ENCODE assay signal across 21 mouse cellular contexts in genomic region chr1:169418665-169419045, GRCm38 (mm10).
A peak's percentile ranks its signal among the peaks of the same experiment; 100 is the strongest.
DNase-seq lines count a peak whose midpoint lies in the region; ATAC-seq and TF ChIP-seq lines count a peak whose summit lies in the region.
"Had no signal": no experiment of that assay in that cellular context is flagged by ENCODE, and none has a peak within 500 bp of the region (broad histone marks: within the 10 kb centered on the region; RNA-seq: fewer than 3 reads in every experiment).

No protein-coding gene starts in this region.

- 84% methylated on average over 4 of the region's 4 CpGs for WGBS in limb, embryonic 10.5 days
- 75% methylated on average over 4 of the region's 4 CpGs for WGBS in stomach, embryonic 14.5 days

- ATAC-seq in stomach, embryonic 14.5 days (ENCODE audit: insufficient number of reproducible peaks, insufficient read depth, low FRiP score, low read depth), result 0 out of 2 replicates have a peak, but pooled peaks have one; percentile 42
- ATAC-seq: activated CD4-positive, CD25-positive, alpha-beta regulatory T cell, adult 4 months; CD4-positive, CD25-positive, alpha-beta regulatory T cell, adult 4 months; hindbrain, postnatal 0 days; liver, embryonic 12.5 days; Patski had no signal

- no peaks in the 10 kb centered on the region for H3K36me3 ChIP-seq in limb, embryonic 10.5 days
- H3K36me3 ChIP-seq in stomach, embryonic 14.5 days (ENCODE audit: control insufficient read depth, insufficient read depth, low read length), result no peaks in the 10 kb centered on the region
- H3K36me3 ChIP-seq: limb, embryonic 12.5 days; liver, embryonic 12.5 days had no signal

- intact Hi-C loops in left cerebral cortex, adult 2 months (cut with DNase I), result no loop called here
- intact Hi-C loops in left cerebral cortex, postnatal 36 days (cut with DNase I), result no loop called here

- no peaks in the 10 kb centered on the region for H3K27me3 ChIP-seq in limb, embryonic 10.5 days (ENCODE audit: low read depth, poor library complexity, severe bottlenecking)
- no peaks in the 10 kb centered on the region for H3K27me3 ChIP-seq in stomach, embryonic 14.5 days (ENCODE audit: control insufficient read depth, insufficient read depth, low read length)
- H3K27me3 ChIP-seq: liver, embryonic 12.5 days had no signal

- no peak overlapping the region for H3K9ac ChIP-seq in stomach, embryonic 14.5 days (replicated peaks; ENCODE audit: low read depth, low read length)
- H3K9ac ChIP-seq: limb, embryonic 12.5 days; liver, embryonic 12.5 days had no signal

- DNase-seq in heart, adult 11 months, result peak; percentile 1
- no peak for DNase-seq in heart, adult 18-20 months
- DNase-seq in limb, embryonic 10.5 days (ENCODE audit: low spot score), result no peak
- peak; percentile 37 for DNase-seq in lung, postnatal 25 days (ENCODE audit: low spot score)
- DNase-seq in left cerebral cortex, adult 2 months (ENCODE audit: extremely low spot score in 1 of 2, low spot score in 2 of 2), result no peak
- no peak for DNase-seq in left cerebral cortex, postnatal 36 days (ENCODE audit: low spot score in 2 of 2)
- DNase-seq: cerebellum, adult 11 months; cerebellum, postnatal 10 days; gastrocnemius, postnatal 10 days; kidney, adult 8-10 months; kidney, postnatal 36 days; layer of hippocampus, adult 9-11 months; retina, postnatal 1 day; thymus, postnatal 25 days had no signal

- peaks cover 19% of the 10 kb centered on the region for H3K4me1 ChIP-seq in limb, embryonic 10.5 days
- H3K4me1 ChIP-seq in stomach, embryonic 14.5 days (ENCODE audit: control insufficient read depth, insufficient read depth, low read length), result no peaks in the 10 kb centered on the region
- H3K4me1 ChIP-seq: limb, embryonic 12.5 days; liver, embryonic 12.5 days had no signal

- H3K27ac ChIP-seq in limb, embryonic 10.5 days, result 0 out of 2 replicates have a peak overlapping the region, but pooled peaks have one; percentile 19
- no peak overlapping the region for H3K27ac ChIP-seq in stomach, embryonic 14.5 days (ENCODE audit: low read length)
- no peak overlapping the region for H3K27ac ChIP-seq in left cerebral cortex, adult 2 months
- H3K27ac ChIP-seq: limb, embryonic 12.5 days; liver, embryonic 12.5 days had no signal

- H3K4me3 ChIP-seq in limb, embryonic 10.5 days, result no peak overlapping the region
- no peak overlapping the region for H3K4me3 ChIP-seq in stomach, embryonic 14.5 days (ENCODE audit: low read depth, low read length)
- H3K4me3 ChIP-seq in left cerebral cortex, adult 2 months, result no peak overlapping the region
- H3K4me3 ChIP-seq: limb, embryonic 12.5 days; liver, embryonic 12.5 days had no signal

- H3K4me2 ChIP-seq in stomach, embryonic 14.5 days (replicated peaks; ENCODE audit: low read depth, low read length), result no peak overlapping the region
- H3K4me2 ChIP-seq: limb, embryonic 12.5 days; liver, embryonic 12.5 days had no signal

- TF ChIP-seq CTCF in left cerebral cortex, adult 2 months (IDR thresholded peaks at IDR 0.05), result no peak

- no peaks in the 10 kb centered on the region for H3K9me3 ChIP-seq in limb, embryonic 10.5 days (replicated peaks)
- no peaks in the 10 kb centered on the region for H3K9me3 ChIP-seq in stomach, embryonic 14.5 days (ENCODE audit: control insufficient read depth, low read depth, low read length)
- H3K9me3 ChIP-seq: limb, embryonic 12.5 days; liver, embryonic 12.5 days had no signal

Comparison
In these comparisons a context has a peak if more than half of its experiments do, and no peak if none do; other contexts are left out.
1. DNase-seq: peak in heart, adult 11 months (single experiment) and lung, postnatal 25 days (single experiment); none in heart, adult 18-20 months (0 of 2), limb, embryonic 10.5 days (single experiment), left cerebral cortex, adult 2 months (0 of 2) and left cerebral cortex, postnatal 36 days (0 of 2).